Mouse (Mus musculus) stomach, postnatal 0 days (tissue): ENCODE results near the gene Mgrn1.

Experiments used
- CTCF ChIP-seq: IDR thresholded peaks from 2 replicates; pipeline ENCODE4 v1.5.1; 2016; ENCODE audit warnings: antibody characterized with exemption, low read depth, mild to moderate bottlenecking, moderate library complexity
- EP300 ChIP-seq: optimal IDR thresholded peaks from 2 replicates; pipeline ENCODE3; 2016; ENCODE audit warnings: antibody characterized with exemption

DNA sequence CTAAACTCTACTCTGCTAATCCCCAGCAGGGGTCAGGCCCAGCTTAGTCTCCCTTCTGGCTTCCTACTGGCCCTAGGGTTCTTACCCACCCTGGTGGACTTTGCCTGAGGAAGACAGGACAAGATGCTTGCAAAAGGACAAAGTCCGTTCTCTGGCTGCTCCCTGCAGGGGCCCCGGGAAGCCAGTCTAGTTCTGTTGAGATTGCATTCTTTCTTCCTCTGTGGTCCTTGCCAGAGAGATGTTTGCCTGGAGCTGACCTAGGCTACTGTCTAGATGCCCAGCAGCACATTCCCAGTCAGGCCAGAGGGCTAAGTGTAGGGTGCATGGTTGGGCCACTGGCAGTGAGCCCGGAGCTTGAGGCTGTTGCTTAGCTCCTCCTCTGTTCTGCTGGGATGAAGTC is 46.4 kb downstream of the Mgrn1 start:
- TF ChIP-seq CTCF: no peak
- TF ChIP-seq EP300: no peak
